Mouse (Mus musculus) hindbrain, embryonic 14.5 days (tissue): ENCODE results near the gene Znhit2. TPM values are rescaled to one million over a fixed set of nuclear protein-coding genes. Genes with fewer than 3 reads are reported as not detected.

Experiments
- ATAC-seq: fragments of 200-750 bp; cut with Nextera tagmentation; 2 replicates; pipeline ENCODE4 v1.8.0; 2017; ENCODE audit warnings: moderate number of reproducible peaks, mild to moderate bottlenecking, moderate TSS enrichment, moderate library complexity; ENCODE audit not compliant: low FRiP score
- DNase-seq: peaks from one replicate; pipeline ENCODE4 v3.0.0-alpha.2; 2015; ENCODE audit warnings: low spot score
- H3K27ac ChIP-seq: fragments of 300-500 bp; sonication (generic); 2 replicates; pipeline ENCODE4 v1.5.1; 2014; ENCODE audit warnings: mild to moderate bottlenecking, moderate library complexity
- H3K27me3 ChIP-seq: fragments of 300-500 bp; sonication (generic); 2 replicates; pipeline ENCODE4 v1.6.1; 2014; ENCODE audit warnings: mild to moderate bottlenecking, low read length, mixed read lengths; ENCODE audit not compliant: control insufficient read depth, insufficient read depth
- H3K36me3 ChIP-seq: fragments of 300-500 bp; sonication (generic); replicated peaks from 2 replicates; pipeline ENCODE4 v1.6.1; 2014; ENCODE audit not compliant: control insufficient read depth, insufficient read depth
- H3K4me1 ChIP-seq: fragments of 300-500 bp; sonication (generic); replicated peaks from 2 replicates; pipeline ENCODE4 v1.6.1; 2014; ENCODE audit warnings: antibody characterized with exemption, low read length, mixed read lengths; ENCODE audit not compliant: control insufficient read depth, insufficient read depth
- H3K4me2 ChIP-seq: fragments of 300-500 bp; sonication (generic); replicated peaks from 2 replicates; pipeline ENCODE4 v1.6.1; 2014; ENCODE audit warnings: mild to moderate bottlenecking, moderate library complexity
- H3K4me3 ChIP-seq: fragments of 300-500 bp; sonication (generic); replicated peaks from 2 replicates; pipeline ENCODE4 v1.5.1; 2014; ENCODE audit warnings: mild to moderate bottlenecking, low read length
- H3K9ac ChIP-seq: fragments of 300-500 bp; sonication (generic); 2 replicates; pipeline ENCODE4 v1.6.1; 2014
- H3K9me3 ChIP-seq: fragments of 300-500 bp; sonication (generic); 2 replicates; pipeline ENCODE4 v1.6.1; 2016; ENCODE audit warnings: low read length; ENCODE audit not compliant: control insufficient read depth
- WGBS: fragments of 180-500 bp; shearing (Covaris S2); extraction: QIAGEN DNeasy Blood & Tissue Kit; methylation state at CpG from one replicate; pipeline ENCODE4 v1.1.7; 2014; 5-methylcytosine and 5-hydroxymethylcytosine counted together
- polyA plus RNA-seq: library from polyadenylated mRNA; unstranded; fragments of >200 nt; fragmentation: Nextera tagmentation; extraction: Ambion mirVana; gene quantifications from 2 replicates; pipeline ENCODE4 v1.2.1, GENCODE M21; 2014

Znhit2 gene
- polyA plus RNA-seq, 1 experiment from 2014 or later, result 36.3 TPM

DNA sequence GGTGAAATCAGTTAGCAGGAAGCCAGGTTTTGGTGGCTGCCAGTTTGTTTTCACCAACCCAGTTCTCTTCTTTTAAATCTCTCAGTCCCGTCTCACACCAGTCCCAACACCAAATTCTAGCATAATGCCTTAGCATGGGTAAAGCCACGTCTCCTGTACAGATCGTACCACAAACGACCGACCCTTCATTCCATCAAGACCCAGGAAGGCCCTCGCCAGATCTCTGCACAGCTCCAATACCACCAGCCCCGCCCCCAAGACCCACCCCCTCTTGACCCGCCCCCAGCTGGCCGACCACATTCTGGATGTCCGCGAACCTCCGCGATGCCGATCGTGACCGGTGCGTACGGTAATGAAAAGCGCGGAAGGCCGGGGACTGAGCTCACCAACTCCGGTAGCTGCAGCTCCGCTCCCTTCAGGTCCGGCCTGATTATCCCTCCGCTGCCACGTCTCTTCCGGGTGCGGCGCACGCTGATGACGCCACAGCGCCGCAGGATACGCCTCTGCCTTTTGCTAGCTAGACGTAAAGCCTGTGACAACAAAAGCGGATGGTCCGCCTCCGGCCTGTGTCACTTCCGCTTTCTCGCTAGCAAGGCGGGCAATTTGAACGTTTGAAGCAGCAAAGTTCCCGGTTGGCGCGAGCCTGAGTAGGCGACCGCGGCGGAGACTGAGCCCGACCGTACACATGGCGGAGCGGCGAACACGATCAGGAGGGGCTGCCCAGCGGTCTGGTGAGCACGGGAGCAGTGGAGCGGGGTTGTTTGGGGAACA, 23.7 kb downstream of the Znhit2 start, which contains the start of the genes Zfpl1 and Cdca5:
Gene Zfpl1 (minus strand): TSS at position 479 of the 771 bp plus-strand sequence.
Gene Cdca5 (plus strand): TSS at position 506 of the 771 bp plus-strand sequence.
- peak within 1 kb of the TSS; percentile 92 for H3K4me2 ChIP-seq
- under 1% methylated on average over 58 of the region's 58 CpGs for WGBS
- H3K4me1 ChIP-seq, result peaks cover 14% of the 10 kb centered on the region
- H3K9ac ChIP-seq, result peak within 1 kb of the TSS; percentile 68
- peak; percentile 91 for ATAC-seq
- peak; percentile 100 for DNase-seq
- H3K27ac ChIP-seq, result peak within 1 kb of the TSS; percentile 26; the same call in 1 of the 2 replicates
- H3K4me3 ChIP-seq, result peak within 1 kb of the TSS; percentile 47
- H3K27me3 ChIP-seq, result no peaks in the 10 kb centered on the region
- peaks cover 29% of the 10 kb centered on the region for H3K36me3 ChIP-seq
- H3K9me3 ChIP-seq, result no peaks in the 10 kb centered on the region

DNA sequence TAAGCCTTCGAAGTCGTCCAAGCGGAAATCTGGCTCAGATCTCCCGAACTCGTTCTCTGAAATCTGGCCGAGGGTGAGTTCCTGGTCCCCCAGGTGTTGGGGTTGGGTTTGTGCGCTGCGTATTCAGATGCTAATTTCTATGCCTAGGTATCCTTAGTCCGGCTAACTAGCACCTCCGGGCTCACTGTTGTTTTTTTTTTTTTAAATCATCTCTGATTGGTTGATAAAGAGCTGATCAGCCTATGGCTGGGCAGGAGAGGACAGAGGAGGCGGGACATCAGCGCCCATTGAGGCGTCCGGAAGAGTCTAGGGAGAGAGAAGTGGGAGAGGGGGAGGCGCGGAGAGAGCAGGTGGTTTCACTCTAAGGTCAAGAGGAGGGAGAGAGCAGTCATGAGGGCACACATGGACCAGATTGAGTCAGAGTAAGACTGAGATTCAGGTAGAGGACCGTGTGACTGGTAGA, 24.5 kb downstream of the Znhit2 start:
- WGBS, result 0% methylated on average over 17 of the region's 17 CpGs
- peak; percentile 71 for ATAC-seq
- H3K4me2 ChIP-seq, result peak overlapping the region; percentile 92
- H3K27ac ChIP-seq, result no peak overlapping the region
- peak overlapping the region; percentile 47 for H3K4me3 ChIP-seq
- H3K27me3 ChIP-seq, result no peaks in the 10 kb centered on the region
- H3K4me1 ChIP-seq, result peaks cover 14% of the 10 kb centered on the region
- no peak overlapping the region; the same call in 1 of the 2 replicates for H3K9ac ChIP-seq
- peaks cover 25% of the 10 kb centered on the region for H3K36me3 ChIP-seq
- DNase-seq, result peak; percentile 62
- H3K9me3 ChIP-seq, result no peaks in the 10 kb centered on the region

DNA sequence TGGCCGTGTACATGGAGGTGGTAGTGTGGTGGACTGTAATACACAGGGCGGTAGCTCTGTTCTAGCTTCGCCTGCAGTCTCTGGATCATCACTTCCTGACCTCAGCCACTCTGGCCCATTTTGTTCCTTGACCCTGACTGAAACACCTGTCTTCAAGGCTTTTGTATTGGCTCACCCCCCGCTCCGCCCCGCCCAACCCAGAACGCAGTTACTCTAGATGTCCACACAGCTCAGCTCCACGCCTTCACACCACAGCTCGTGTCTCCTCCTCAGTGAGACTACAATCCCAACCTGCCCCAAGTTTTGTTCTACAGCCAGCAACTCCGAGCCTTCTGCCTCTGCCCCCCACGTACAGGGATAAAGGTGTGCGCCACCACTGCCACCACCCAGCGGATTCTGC, 27.8 kb downstream of the Znhit2 start:
- H3K9ac ChIP-seq, result no peak overlapping the region
- H3K4me1 ChIP-seq, result peaks cover 9% of the 10 kb centered on the region
- 96% methylated on average over 13 of the region's 13 CpGs for WGBS
- H3K36me3 ChIP-seq, result peaks cover 7% of the 10 kb centered on the region; the same call in 1 of the 2 replicates
- no peaks in the 10 kb centered on the region for H3K27me3 ChIP-seq
- no peak overlapping the region for H3K4me2 ChIP-seq
- H3K9me3 ChIP-seq, result no peaks in the 10 kb centered on the region
- DNase-seq (no peak), ATAC-seq (no peak)
- no peak overlapping the region for H3K4me3 ChIP-seq
- no peak overlapping the region for H3K27ac ChIP-seq

DNA sequence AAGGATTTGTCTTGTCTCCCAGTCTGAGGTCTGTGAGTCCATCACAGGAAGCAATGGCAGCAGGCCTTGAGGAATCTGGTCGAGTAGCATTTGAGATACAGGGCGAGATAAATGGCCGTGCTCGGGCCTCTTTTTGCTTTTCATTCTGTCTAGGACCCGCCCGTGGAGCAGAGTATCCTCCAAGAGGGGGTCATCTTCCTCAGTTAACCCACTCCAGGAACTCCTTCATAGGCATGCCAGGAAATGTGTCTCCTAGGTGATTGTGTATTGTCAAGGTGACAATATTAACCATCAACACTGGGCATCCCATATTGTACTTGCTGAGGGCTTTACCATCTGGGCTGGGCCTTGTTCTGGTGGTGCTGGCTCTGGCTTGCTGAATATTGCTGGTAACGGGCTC, 33.1 kb downstream of the Znhit2 start, which contains the start of gene AC131692.1:
Gene AC131692.1 (plus strand): TSS at position 301 of the 400 bp plus-strand sequence.
- Histone ChIP-seq H3K4me3 (no peak within 1 kb of the TSS), H3K9ac (no peak within 1 kb of the TSS)
- WGBS, result 91% methylated on average over 7 of the region's 7 CpGs

DNA sequence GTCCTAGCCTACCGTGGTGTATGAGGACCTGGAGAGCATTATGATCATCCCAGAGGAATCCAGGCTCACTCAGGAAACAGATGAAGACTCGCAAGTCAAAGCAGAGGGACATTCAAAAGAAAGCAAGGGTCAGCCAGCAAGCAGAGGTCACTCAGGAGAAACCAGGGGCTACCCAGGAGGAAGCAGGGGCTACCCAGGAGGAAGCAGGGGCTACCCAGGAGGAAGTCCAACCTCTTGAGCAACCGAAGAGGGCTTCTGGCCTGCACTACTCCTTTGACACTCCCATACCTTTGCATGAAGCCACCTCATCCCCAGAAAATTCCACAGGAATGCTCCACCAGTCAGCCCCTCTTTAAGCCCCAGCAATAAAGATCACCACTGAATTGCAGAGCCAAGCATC, 36.9 kb downstream of the Znhit2 start:
- ATAC-seq (no peak), DNase-seq (no peak)
- H3K4me1 ChIP-seq, result no peaks in the 10 kb centered on the region
- H3K4me2 ChIP-seq, result no peak overlapping the region
- no peak overlapping the region for H3K4me3 ChIP-seq
- H3K9ac ChIP-seq, result no peak overlapping the region
- 86% methylated on average over 3 of the region's 3 CpGs for WGBS
- H3K36me3 ChIP-seq, result no peaks in the 10 kb centered on the region
- no peaks in the 10 kb centered on the region for H3K27me3 ChIP-seq
- no peak overlapping the region for H3K27ac ChIP-seq
- H3K9me3 ChIP-seq, result no peaks in the 10 kb centered on the region

More for the DNA sequence above, 33.1 kb downstream of the Znhit2 start, which contains the start of gene AC131692.1:
- H3K4me1 ChIP-seq, result no peaks in the 10 kb centered on the region
- no peak within 1 kb of the TSS for H3K4me2 ChIP-seq
- no peak within 1 kb of the TSS for H3K27ac ChIP-seq
- DNase-seq (no peak), ATAC-seq (no peak)
- no peaks in the 10 kb centered on the region for H3K27me3 ChIP-seq
- peaks cover 7% of the 10 kb centered on the region; the same call in 1 of the 2 replicates for H3K36me3 ChIP-seq
- no peaks in the 10 kb centered on the region for H3K9me3 ChIP-seq

DNA sequence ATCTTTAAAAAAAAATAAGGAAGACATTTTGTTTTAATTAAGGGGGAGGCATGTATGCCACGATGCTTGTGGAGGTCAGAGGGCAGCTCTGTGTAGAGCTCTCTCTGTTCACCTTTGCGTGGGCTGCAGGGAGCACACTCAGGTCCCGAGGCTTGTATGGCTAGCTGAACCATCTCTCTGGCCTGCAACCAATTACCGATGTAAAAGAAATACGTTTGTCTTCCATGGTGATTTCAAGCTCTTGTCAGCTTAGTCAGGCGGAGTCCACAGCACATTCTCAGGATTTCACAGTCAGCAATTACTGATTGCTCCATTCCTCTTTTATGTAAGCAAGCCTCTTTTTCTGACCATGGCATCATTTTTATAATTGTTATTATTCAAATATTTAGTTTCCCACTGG, 40.2 kb downstream of the Znhit2 start:
- Histone ChIP-seq H3K4me1 (no peaks in the 10 kb centered on the region), H3K9ac (no peak overlapping the region), H3K9me3 (no peaks in the 10 kb centered on the region), H3K27me3 (no peaks in the 10 kb centered on the region), H3K4me3 (no peak overlapping the region), H3K4me2 (no peak overlapping the region), H3K36me3 (no peaks in the 10 kb centered on the region), H3K27ac (no peak overlapping the region)
- DNase-seq, result no peak
- WGBS, result 50% methylated on average over 6 of the region's 6 CpGs
- no peak for ATAC-seq

DNA sequence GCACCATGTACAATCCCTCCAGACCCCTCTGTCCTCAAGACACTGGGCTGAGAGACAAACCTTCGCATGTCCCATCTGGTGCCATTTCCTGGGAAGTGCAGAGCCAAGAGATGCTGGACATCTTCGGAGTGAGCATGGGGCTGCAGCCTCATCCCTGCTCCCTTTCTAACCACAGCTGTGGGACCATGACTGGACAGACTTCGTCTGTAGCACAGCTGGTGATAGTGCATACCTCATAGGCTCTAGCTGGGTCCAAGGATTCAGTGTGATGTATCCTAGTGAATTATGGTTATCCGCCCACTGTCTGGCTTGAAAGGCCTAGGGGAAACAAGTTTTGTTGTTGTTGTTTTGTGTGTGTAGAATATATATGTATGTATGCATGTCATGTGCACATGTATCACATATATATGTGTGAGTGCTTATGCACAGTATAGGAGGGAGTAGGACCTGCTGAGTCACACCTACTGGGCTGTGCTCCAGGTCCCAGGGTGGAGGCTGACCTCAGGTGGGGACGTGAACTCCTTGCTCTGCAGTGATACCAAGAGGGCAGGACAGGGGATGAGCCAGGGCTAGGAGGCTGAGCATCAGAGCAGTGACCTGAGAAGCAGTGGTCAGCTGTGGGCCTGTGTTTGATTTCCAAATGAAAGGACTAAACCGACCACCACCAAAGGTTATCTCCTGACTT, 41.3 kb downstream of the Znhit2 start:
- no peak for ATAC-seq
- Histone ChIP-seq H3K27me3 (no peaks in the 10 kb centered on the region), H3K4me2 (no peak overlapping the region), H3K9ac (no peak overlapping the region), H3K9me3 (no peaks in the 10 kb centered on the region), H3K36me3 (no peaks in the 10 kb centered on the region), H3K27ac (no peak overlapping the region), H3K4me1 (no peaks in the 10 kb centered on the region), H3K4me3 (no peak overlapping the region)
- no peak for DNase-seq
- WGBS, result 81% methylated on average over 6 of the region's 6 CpGs

DNA sequence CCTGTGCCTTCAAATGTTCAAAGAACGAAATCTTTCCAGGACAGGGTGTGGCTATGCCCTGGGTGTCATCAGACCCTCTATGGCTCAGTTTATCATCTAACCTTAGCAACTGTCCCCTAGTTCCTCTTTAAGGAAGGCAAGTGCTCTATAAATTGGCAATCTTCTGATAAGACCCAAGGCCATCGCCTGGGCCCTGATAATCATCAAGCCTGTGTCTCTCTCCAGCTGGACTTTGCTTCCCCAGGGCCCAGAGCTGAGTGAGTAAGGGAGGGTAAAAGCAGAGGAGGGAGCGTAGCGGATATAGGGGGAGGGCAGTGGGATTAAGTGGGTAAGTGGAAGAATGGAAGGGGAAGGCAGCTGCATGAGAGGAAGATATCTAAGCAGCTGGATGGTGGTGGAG, 43.5 kb downstream of the Znhit2 start:
- no peak overlapping the region for H3K27ac ChIP-seq
- no peaks in the 10 kb centered on the region for H3K4me1 ChIP-seq
- no peaks in the 10 kb centered on the region for H3K36me3 ChIP-seq
- H3K9me3 ChIP-seq, result no peaks in the 10 kb centered on the region
- DNase-seq, result no peak
- 88% methylated on average over 4 of the region's 4 CpGs for WGBS
- no peak overlapping the region for H3K4me2 ChIP-seq
- H3K9ac ChIP-seq, result no peak overlapping the region
- no peak for ATAC-seq
- no peaks in the 10 kb centered on the region for H3K27me3 ChIP-seq
- H3K4me3 ChIP-seq, result no peak overlapping the region

DNA sequence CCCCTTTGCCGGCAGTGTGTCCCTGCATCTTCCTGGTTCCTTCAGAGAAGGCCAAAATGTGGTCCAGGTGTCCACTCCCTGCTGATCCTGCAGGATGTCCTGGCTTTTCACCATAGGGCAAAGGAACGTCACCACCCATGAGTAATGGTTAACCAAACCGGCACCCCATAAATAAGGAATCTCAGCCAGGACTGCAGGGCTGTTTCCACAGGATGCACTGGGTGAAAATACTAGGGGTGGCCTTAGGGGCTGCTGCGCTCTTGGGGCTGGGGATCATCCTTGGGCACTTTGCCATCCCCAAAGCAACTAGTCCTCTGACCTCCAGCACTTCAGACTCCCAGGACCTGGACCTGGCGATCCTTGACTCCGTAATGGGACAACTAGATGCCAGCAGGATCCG, 44.6 kb downstream of the Znhit2 start, which contains the start of gene Naaladl1:
Gene Naaladl1 (plus strand): TSS at position 197 of the 400 bp plus-strand sequence.
- Histone ChIP-seq H3K9me3 (no peaks in the 10 kb centered on the region), H3K4me2 (no peak within 1 kb of the TSS), H3K4me3 (no peak within 1 kb of the TSS), H3K4me1 (no peaks in the 10 kb centered on the region), H3K36me3 (no peaks in the 10 kb centered on the region), H3K27me3 (no peaks in the 10 kb centered on the region), H3K9ac (no peak within 1 kb of the TSS; the same call in 1 of the 2 replicates), H3K27ac (no peak within 1 kb of the TSS)
- DNase-seq (no peak), ATAC-seq (no peak)
- 83% methylated on average over 7 of the region's 7 CpGs for WGBS
